In genomic region chr2:165603775-165604174, GRCm38 (mm10) we compare ENCODE assay signal across 15 mouse cellular contexts. TPM values are rescaled to one million over a fixed set of nuclear protein-coding genes. Genes with fewer than 3 reads are reported as not detected.
DNase-seq lines count a peak whose midpoint lies in the region; ATAC-seq lines count a peak whose summit lies in the region.
"Had no signal": no experiment of that assay in that cellular context is flagged by ENCODE, and none has a peak within 500 bp of the region (broad histone marks: within the 10 kb centered on the region; RNA-seq: fewer than 3 reads in every experiment).

No protein-coding gene starts in this region.

- H3K27me3 ChIP-seq in limb, embryonic 13.5 days: peaks cover 32% of the 10 kb centered on the region; the same call in 1 of the 2 replicates
- peaks cover 29% of the 10 kb centered on the region; the same call in 1 of the 2 replicates for H3K27me3 ChIP-seq in limb, embryonic 10.5 days (ENCODE audit: low read depth, poor library complexity, severe bottlenecking)
- H3K27me3 ChIP-seq in embryonic facial prominence, embryonic 12.5 days: no peaks in the 10 kb centered on the region
- H3K27me3 ChIP-seq in hindbrain, embryonic 16.5 days (replicated peaks; ENCODE audit: control insufficient read depth, insufficient read depth, low read length): no peaks in the 10 kb centered on the region
- H3K27me3 ChIP-seq in neural tube, embryonic 14.5 days (ENCODE audit: control insufficient read depth, insufficient read depth, low read length): no peaks in the 10 kb centered on the region
- H3K27me3 ChIP-seq: forebrain, embryonic 12.5 days had no signal

- 55% methylated on average over 8 of the region's 8 CpGs for WGBS in limb, embryonic 13.5 days
- 71% methylated on average over 8 of the region's 8 CpGs for WGBS in limb, embryonic 10.5 days
- 64% methylated on average over 8 of the region's 8 CpGs for WGBS in embryonic facial prominence, embryonic 12.5 days
- 29% methylated on average over 8 of the region's 8 CpGs for WGBS in hindbrain, embryonic 16.5 days
- 27% methylated on average over 8 of the region's 8 CpGs for WGBS in neural tube, embryonic 14.5 days

- H3K36me3 ChIP-seq in limb, embryonic 13.5 days: no peaks in the 10 kb centered on the region
- H3K36me3 ChIP-seq in limb, embryonic 10.5 days: no peaks in the 10 kb centered on the region
- no peaks in the 10 kb centered on the region for H3K36me3 ChIP-seq in embryonic facial prominence, embryonic 12.5 days
- no peaks in the 10 kb centered on the region for H3K36me3 ChIP-seq in hindbrain, embryonic 16.5 days (ENCODE audit: control insufficient read depth, insufficient read depth, low read length)
- no peaks in the 10 kb centered on the region for H3K36me3 ChIP-seq in neural tube, embryonic 14.5 days (ENCODE audit: control insufficient read depth, insufficient read depth, low read length)
- H3K36me3 ChIP-seq: forebrain, embryonic 12.5 days; midbrain, embryonic 12.5 days had no signal

- no peak for DNase-seq in limb, embryonic 10.5 days (ENCODE audit: low spot score)
- no peak for DNase-seq in right cerebral cortex, postnatal 10 days (ENCODE audit: low spot score in 2 of 2)
- DNase-seq in frontal cortex, adult 2 months (ENCODE audit: extremely low spot score in 1 of 2, low spot score in 1 of 2): no peak
- DNase-seq: cerebellum, adult 9-10 months; heart, postnatal 14 days; kidney, adult 18-20 months; lung, embryonic 14.5 days; spleen, adult 18-20 months; thymus, postnatal 25 days had no signal

- H3K4me1 ChIP-seq in limb, embryonic 13.5 days: peaks cover 49% of the 10 kb centered on the region
- peaks cover 37% of the 10 kb centered on the region for H3K4me1 ChIP-seq in limb, embryonic 10.5 days
- H3K4me1 ChIP-seq in embryonic facial prominence, embryonic 12.5 days: peaks cover 43% of the 10 kb centered on the region
- peaks cover 4% of the 10 kb centered on the region; the same call in 1 of the 2 replicates for H3K4me1 ChIP-seq in hindbrain, embryonic 16.5 days (ENCODE audit: control insufficient read depth, insufficient read depth, low read depth, low read length)
- peaks cover 4% of the 10 kb centered on the region; the same call in 1 of the 2 replicates for H3K4me1 ChIP-seq in neural tube, embryonic 14.5 days (ENCODE audit: control insufficient read depth, insufficient read depth, low read length)

- H3K9ac ChIP-seq in limb, embryonic 13.5 days: no peak overlapping the region
- H3K9ac ChIP-seq in embryonic facial prominence, embryonic 12.5 days: no peak overlapping the region
- H3K9ac ChIP-seq in hindbrain, embryonic 16.5 days (ENCODE audit: low read depth, low read length): no peak overlapping the region
- no peak overlapping the region; the same call in 1 of the 2 replicates for H3K9ac ChIP-seq in neural tube, embryonic 14.5 days (replicated peaks; ENCODE audit: low read depth, low read length)
- H3K9ac ChIP-seq: forebrain, embryonic 12.5 days; lung, embryonic 14.5 days; midbrain, embryonic 12.5 days had no signal

- H3K9me3 ChIP-seq in limb, embryonic 13.5 days: no peaks in the 10 kb centered on the region
- H3K9me3 ChIP-seq in limb, embryonic 10.5 days (replicated peaks): no peaks in the 10 kb centered on the region
- no peaks in the 10 kb centered on the region for H3K9me3 ChIP-seq in embryonic facial prominence, embryonic 12.5 days
- H3K9me3 ChIP-seq in hindbrain, embryonic 16.5 days (ENCODE audit: control insufficient read depth, low read length): no peaks in the 10 kb centered on the region
- H3K9me3 ChIP-seq in neural tube, embryonic 14.5 days (ENCODE audit: control insufficient read depth, low read length): no peaks in the 10 kb centered on the region
- H3K9me3 ChIP-seq: forebrain, embryonic 12.5 days; midbrain, embryonic 12.5 days had no signal

- no peak overlapping the region for H3K4me3 ChIP-seq in limb, embryonic 13.5 days
- H3K4me3 ChIP-seq in limb, embryonic 10.5 days: no peak overlapping the region
- no peak overlapping the region for H3K4me3 ChIP-seq in embryonic facial prominence, embryonic 12.5 days
- H3K4me3 ChIP-seq in hindbrain, embryonic 16.5 days (ENCODE audit: low read length): no peak overlapping the region
- H3K4me3 ChIP-seq in neural tube, embryonic 14.5 days (ENCODE audit: low read depth, low read length): no peak overlapping the region
- H3K4me3 ChIP-seq: forebrain, embryonic 12.5 days; midbrain, embryonic 12.5 days had no signal

- no peak overlapping the region for H3K4me2 ChIP-seq in limb, embryonic 13.5 days (replicated peaks)
- H3K4me2 ChIP-seq in embryonic facial prominence, embryonic 12.5 days (replicated peaks): no peak overlapping the region
- H3K4me2 ChIP-seq in hindbrain, embryonic 16.5 days (ENCODE audit: low read length): no peak overlapping the region
- no peak overlapping the region for H3K4me2 ChIP-seq in neural tube, embryonic 14.5 days (ENCODE audit: low read depth, low read length)
- H3K4me2 ChIP-seq: forebrain, embryonic 12.5 days; lung, embryonic 14.5 days; midbrain, embryonic 12.5 days had no signal

- H3K27ac ChIP-seq in limb, embryonic 13.5 days: 0 out of 2 replicates have a peak overlapping the region, but pooled peaks have one; percentile 44
- no peak overlapping the region for H3K27ac ChIP-seq in limb, embryonic 10.5 days
- H3K27ac ChIP-seq in embryonic facial prominence, embryonic 12.5 days: peak overlapping the region; percentile 74
- H3K27ac ChIP-seq in hindbrain, embryonic 16.5 days (ENCODE audit: low read depth, low read length): no peak overlapping the region
- H3K27ac ChIP-seq in neural tube, embryonic 14.5 days (ENCODE audit: low read depth, low read length): no peak overlapping the region
- H3K27ac ChIP-seq: forebrain, embryonic 12.5 days; midbrain, embryonic 12.5 days had no signal

- 0 out of 2 replicates have a peak, but pooled peaks have one; percentile 28 for ATAC-seq in limb, embryonic 13.5 days (ENCODE audit: low FRiP score, low read depth)
- no peak for ATAC-seq in embryonic facial prominence, embryonic 12.5 days (ENCODE audit: insufficient number of reproducible peaks, insufficient read depth, low FRiP score, low TSS enrichment)
- ATAC-seq in hindbrain, embryonic 16.5 days: 0 out of 2 replicates have a peak, but pooled peaks have one; percentile 60
- ATAC-seq in neural tube, embryonic 14.5 days (ENCODE audit: low read depth): peak; percentile 61

RNA-seq across cellular contexts. Expression of gene Eya2, which starts 8.9 kb away (rescaled TPM):
- polyA plus RNA-seq in limb, embryonic 13.5 days (2015; fragmentation: Nextera tagmentation; extraction: Ambion mirVana): 17.2 and 17.5 TPM in 2 replicates
- polyA plus RNA-seq in limb, embryonic 10.5 days (2016; fragmentation: Nextera tagmentation; extraction: Ambion mirVana): 6.9 and 7.7 TPM in 2 replicates
- polyA plus RNA-seq in embryonic facial prominence, embryonic 12.5 days (2016; fragmentation: Nextera tagmentation; extraction: Ambion mirVana): 22.5 and 23.5 TPM in 2 replicates
- polyA plus RNA-seq in hindbrain, embryonic 16.5 days (2015; fragmentation: Nextera tagmentation; extraction: Ambion mirVana): 8.1 and 12.1 TPM in 2 replicates
- polyA plus RNA-seq in neural tube, embryonic 14.5 days (2014; fragmentation: Nextera tagmentation; extraction: Ambion mirVana): 4.7 and 6.9 TPM in 2 replicates
- polyA plus RNA-seq in frontal cortex, adult 2 months (2012; rRNA removed): 11.9 and 17.1 TPM in 2 replicates

Comparison
In these comparisons a context has a peak if more than half of its experiments do, and no peak if none do; other contexts are left out.
1. H3K27ac ChIP-seq: peak in limb, embryonic 13.5 days (single experiment) and embryonic facial prominence, embryonic 12.5 days (single experiment); none in limb, embryonic 10.5 days (single experiment), hindbrain, embryonic 16.5 days (single experiment) and neural tube, embryonic 14.5 days (single experiment).